Mouse (Mus musculus): ENCODE measurements around the gene 4930415O20Rik. TPM values are rescaled to one million over a fixed set of nuclear protein-coding genes. Genes with fewer than 3 reads are reported as not detected.
A peak's percentile ranks its signal among the peaks of the same experiment; 100 is the strongest.
"Not testable (repeated sequence)": the region's sequence is repeated elsewhere in the genome, so short reads cannot be mapped to it uniquely, and the experiment has no call there.

Gene 4930415O20Rik
- total RNA-seq, 2 experiments from 2014 or later, result not detected

- no peak for ATAC-seq (ENCODE audit: poor library complexity, severe bottlenecking)
Observed at GRCm38 (mm10) chr15:98568256-98569033, 2.4 kb upstream of the 4930415O20Rik start.

DNA sequence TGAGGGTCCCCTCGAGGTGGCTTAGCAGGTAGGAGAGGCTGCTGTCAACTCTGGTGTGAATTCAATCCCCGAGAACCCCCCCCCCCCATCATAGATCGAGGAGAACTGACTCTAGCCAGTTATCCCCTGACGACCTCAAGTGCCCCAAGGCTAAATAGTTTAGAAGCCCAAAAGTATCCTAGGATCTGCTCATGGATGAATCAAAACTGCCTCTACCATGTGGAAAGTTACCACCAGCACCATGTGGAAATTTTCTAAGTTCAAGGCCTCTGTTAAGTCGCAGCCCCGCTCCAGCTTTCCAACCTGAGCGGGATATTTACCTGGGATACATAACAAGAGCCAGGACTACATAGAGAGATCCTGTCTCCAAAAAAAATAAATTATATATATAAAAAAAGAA is 1.6 kb upstream of the 4930415O20Rik start:
- ATAC-seq (ENCODE audit: poor library complexity, severe bottlenecking), result no peak

GRCm38 (mm10) chr15:98569795-98570365 is 924 bp upstream of the 4930415O20Rik start:
- no peak for ATAC-seq (ENCODE audit: poor library complexity, severe bottlenecking)

- ATAC-seq (ENCODE audit: poor library complexity, severe bottlenecking), result no peak
Observed at GRCm38 (mm10) chr15:98573293-98573692, 2.5 kb downstream of the 4930415O20Rik start.

- ATAC-seq (ENCODE audit: poor library complexity, severe bottlenecking), result no peak
Observed at GRCm38 (mm10) chr15:98579310-98579709, 8.5 kb downstream of the 4930415O20Rik start.

- peak; percentile 90 for ATAC-seq (ENCODE audit: poor library complexity, severe bottlenecking)
Observed at GRCm38 (mm10) chr15:98579795-98580464, 9.1 kb downstream of the 4930415O20Rik start.

DNA sequence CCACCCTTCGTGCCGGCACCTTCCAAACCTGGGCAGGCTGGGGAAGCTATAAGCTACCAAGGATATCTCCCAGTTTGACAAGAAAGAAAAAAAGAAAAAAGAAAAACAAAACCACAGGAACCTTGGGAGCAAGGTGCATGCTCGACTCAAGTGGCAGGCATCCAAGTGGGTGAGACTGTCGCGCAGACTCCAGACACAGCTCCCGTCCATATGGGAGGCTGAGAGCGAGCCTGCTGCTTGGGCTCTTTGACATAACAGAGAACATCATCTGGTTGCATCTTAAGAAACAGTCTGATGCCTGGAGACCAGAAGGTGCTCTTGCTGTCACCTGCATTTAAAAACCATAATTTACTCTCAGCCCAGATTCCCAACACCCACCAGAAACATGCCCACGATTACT is 11.6 kb downstream of the 4930415O20Rik start:
- no peak for ATAC-seq (ENCODE audit: poor library complexity, severe bottlenecking)

GRCm38 (mm10) chr15:98582996-98583395 is 12.2 kb downstream of the 4930415O20Rik start:
- no peak for ATAC-seq (ENCODE audit: poor library complexity, severe bottlenecking)

GRCm38 (mm10) chr15:98585421-98585820 is 14.6 kb downstream of the 4930415O20Rik start:
- ATAC-seq (ENCODE audit: poor library complexity, severe bottlenecking), result no peak

GRCm38 (mm10) chr15:98586141-98586540 is 15.3 kb downstream of the 4930415O20Rik start:
- not testable (repeated sequence) for ATAC-seq (ENCODE audit: poor library complexity, severe bottlenecking)

DNA sequence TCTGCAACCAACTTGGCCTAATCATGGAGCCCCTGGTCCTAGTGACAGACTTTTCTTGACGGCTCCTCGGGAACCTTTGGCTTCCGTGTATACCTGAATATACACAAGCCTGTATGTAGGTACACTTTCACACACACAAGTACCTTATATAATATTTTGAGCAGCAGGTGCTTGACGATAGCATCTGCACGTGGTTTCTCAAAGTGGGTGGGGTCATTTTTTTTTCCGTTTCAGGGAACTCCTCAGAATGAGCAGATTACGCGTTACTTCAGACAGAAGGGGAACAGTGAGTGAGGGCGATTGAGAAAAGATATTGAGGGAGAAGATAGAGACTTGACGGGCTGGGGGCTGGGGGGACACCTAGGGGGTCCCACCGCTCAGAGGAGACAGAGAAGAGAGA is 16.9 kb downstream of the 4930415O20Rik start:
- no peak for ATAC-seq (ENCODE audit: poor library complexity, severe bottlenecking)

- no peak for ATAC-seq (ENCODE audit: poor library complexity, severe bottlenecking)
Observed at GRCm38 (mm10) chr15:98589640-98590336, 19.0 kb downstream of the 4930415O20Rik start.

GRCm38 (mm10) chr15:98591396-98591795 is 20.6 kb downstream of the 4930415O20Rik start:
- no peak for ATAC-seq (ENCODE audit: poor library complexity, severe bottlenecking)

GRCm38 (mm10) chr15:98594193-98594592 is 23.4 kb downstream of the 4930415O20Rik start:
- no peak for ATAC-seq (ENCODE audit: poor library complexity, severe bottlenecking)

DNA sequence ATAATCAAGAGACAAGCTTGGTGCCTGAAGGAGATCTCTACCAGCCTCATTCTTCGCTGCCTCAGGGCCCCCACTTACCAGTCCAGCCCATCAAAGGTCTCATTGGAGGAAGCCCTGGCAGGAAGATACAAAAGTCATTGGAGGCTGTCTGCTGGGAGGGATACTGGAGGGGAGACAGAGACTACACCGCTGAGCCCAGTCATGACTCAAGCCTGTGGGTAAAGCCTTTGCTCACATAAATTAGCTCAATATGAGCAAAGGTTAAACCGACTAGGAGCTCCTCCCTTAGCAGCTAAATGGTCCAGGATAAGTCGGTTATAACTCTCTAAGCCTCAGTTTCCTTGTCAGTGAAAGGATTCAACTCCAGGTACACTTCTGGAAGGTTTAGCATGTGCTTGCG is 24.2 kb downstream of the 4930415O20Rik start:
- no peak for ATAC-seq (ENCODE audit: poor library complexity, severe bottlenecking)

DNA sequence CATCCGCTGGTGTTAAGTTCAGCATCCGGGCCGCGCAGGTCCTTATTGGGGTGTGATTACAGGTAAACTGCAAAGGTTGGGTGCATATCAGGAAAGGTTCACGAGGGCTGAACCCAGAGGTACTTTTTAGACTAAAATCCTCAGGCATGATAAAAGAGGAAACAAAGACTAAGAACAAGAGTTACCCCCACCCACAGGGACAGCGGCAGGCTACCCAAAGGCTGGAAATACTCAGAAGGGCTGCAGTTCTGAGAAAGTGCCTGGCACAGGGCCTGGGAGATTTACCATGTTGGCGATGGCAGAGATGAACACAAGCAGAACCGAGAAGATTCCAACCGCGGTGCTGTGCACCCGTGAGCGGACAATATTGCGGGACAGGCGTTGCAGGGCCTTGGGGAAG is 25.8 kb downstream of the 4930415O20Rik start:
- no peak for ATAC-seq (ENCODE audit: poor library complexity, severe bottlenecking)

- ATAC-seq (ENCODE audit: poor library complexity, severe bottlenecking), result no peak
Observed at GRCm38 (mm10) chr15:98600036-98600709, 29.4 kb downstream of the 4930415O20Rik start.

DNA sequence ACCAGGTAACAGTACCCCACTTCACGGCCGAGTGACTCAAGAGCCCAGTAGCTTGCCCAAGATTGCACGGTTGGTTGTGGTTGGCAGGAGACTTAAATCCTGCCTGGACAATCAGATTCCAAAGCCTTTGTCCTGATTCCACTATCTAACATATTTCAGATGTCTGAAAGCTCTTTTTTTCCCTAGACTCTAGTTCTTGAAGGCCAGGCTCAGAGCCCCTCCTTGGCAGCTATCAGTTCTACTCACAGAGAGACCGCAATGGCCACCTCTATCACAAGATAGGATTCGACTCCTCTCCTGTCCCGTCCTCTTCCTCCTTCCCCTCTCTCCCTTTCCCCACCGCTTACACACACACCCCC is 31.0 kb downstream of the 4930415O20Rik start:
- no peak for ATAC-seq (ENCODE audit: poor library complexity, severe bottlenecking)

DNA sequence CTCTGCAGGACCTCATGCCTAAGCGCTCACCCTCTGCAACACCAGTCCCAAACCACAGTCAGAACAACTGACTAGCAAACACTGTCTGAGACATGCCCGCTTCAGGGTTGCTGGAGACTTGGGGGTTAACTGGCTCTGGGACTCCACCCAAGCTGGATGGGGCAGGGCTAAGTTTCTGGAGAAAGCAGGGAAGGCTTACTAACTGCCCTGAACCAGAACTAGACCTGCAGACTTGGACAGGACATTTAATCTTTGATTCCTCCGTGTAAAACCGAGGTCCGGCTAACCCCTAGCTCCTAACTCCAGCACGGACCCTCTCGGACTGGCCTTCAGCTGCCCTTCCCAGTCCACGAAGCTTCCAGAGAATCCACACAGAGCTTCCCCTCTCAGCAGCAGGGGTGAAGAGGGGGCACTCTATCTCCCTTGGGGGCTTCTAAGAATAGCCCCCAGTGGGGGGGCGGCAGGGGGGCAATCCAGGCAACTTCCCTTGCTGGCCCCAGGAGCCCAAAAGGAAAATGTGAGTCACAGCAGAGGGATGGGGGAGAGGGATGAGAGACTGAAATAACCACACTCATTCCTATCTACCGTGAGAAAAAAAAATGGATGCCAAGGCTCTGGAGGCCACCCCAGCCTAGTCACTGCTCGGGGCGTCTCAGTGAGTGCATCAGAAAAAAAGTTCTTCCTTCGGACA is 31.5 kb downstream of the 4930415O20Rik start:
- no peak for ATAC-seq (ENCODE audit: poor library complexity, severe bottlenecking)

DNA sequence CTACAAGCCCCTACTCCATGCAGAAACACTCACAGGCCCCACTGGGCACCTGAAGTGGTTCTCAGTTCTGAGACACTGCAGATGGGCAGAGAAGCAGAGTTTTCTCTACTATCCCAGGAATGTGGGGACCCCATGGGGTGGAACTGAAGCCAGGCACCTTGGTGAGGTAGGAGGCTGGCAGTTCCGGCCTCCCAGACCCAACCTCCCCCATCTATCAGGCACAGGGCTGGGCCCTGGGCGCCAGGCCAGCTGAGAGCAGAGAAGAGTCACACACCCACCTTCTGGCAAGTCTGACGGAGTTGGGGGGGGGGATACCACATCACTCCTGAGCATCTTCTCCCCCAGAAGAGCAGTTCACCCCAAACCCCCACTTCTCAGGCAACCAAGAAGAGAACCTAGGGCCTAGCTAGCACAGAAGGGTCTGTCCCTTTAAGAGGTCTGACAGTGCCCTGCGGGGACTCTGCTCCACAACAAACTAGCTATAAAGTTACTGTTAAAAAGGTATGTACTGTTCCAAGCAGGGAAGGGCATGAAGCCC is 32.2 kb downstream of the 4930415O20Rik start:
- ATAC-seq (ENCODE audit: poor library complexity, severe bottlenecking), result no peak

Data from megakaryocyte, adult 5-6 weeks (primary cell).